Mouse (Mus musculus) midbrain, embryonic 10.5 days (tissue): ENCODE results near the gene H2-M3. TPM values are rescaled to one million over a fixed set of nuclear protein-coding genes. Genes with fewer than 3 reads are reported as not detected.
"Not testable (repeated sequence)": the region's sequence is repeated elsewhere in the genome, so short reads cannot be mapped to it uniquely, and the experiment has no call there.

Experiments
- DNase-seq: peaks from one replicate; pipeline ENCODE4 v3.0.0-alpha.2; 2017; ENCODE audit warnings: low spot score
- H3K27ac ChIP-seq: fragments of 300-500 bp; sonication (generic); replicated peaks from 2 replicates; pipeline ENCODE4 v1.5.1; 2016; ENCODE audit warnings: mild to moderate bottlenecking
- H3K27me3 ChIP-seq: fragments of 300-500 bp; sonication (generic); 2 replicates; pipeline ENCODE4 v1.6.1; 2016; ENCODE audit warnings: low read depth, mild to moderate bottlenecking; ENCODE audit not compliant: poor library complexity, severe bottlenecking
- H3K36me3 ChIP-seq: fragments of 300-500 bp; sonication (generic); 2 replicates; pipeline ENCODE4 v1.6.1; 2016; ENCODE audit warnings: mild to moderate bottlenecking, moderate library complexity
- H3K4me1 ChIP-seq: fragments of 300-500 bp; sonication (generic); 2 replicates; pipeline ENCODE4 v1.6.1; 2016
- H3K4me3 ChIP-seq: fragments of 300-500 bp; sonication (generic); 2 replicates; pipeline ENCODE4 v1.5.1; 2016; ENCODE audit warnings: mild to moderate bottlenecking, moderate library complexity
- H3K9me3 ChIP-seq: fragments of 300-500 bp; sonication (generic); replicated peaks from 2 replicates; pipeline ENCODE4 v1.6.1; 2016; ENCODE audit warnings: mild to moderate bottlenecking
- WGBS: fragments of 180-500 bp; shearing (Covaris S2); methylation state at CpG from one replicate; pipeline ENCODE4 v1.1.7; 2016; 5-methylcytosine and 5-hydroxymethylcytosine counted together
- polyA plus RNA-seq: library from polyadenylated mRNA; unstranded; fragments of >200 nt; fragmentation: Nextera tagmentation; extraction: Ambion mirVana; gene quantifications from 2 replicates; pipeline ENCODE4 v1.2.1, GENCODE M21; 2016

Gene H2-M3
- 1.8 and 2.1 TPM in 2 replicates for polyA plus RNA-seq

GRCm38 (mm10) chr17:37270058-37270701 lies at the start of gene H2-M3:
H2-M3 (plus strand) TSS chr17:37270220.
- Histone ChIP-seq H3K27ac (no peak within 1 kb of the TSS), H3K9me3 (no peaks in the 10 kb centered on the region), H3K4me3 (peak within 1 kb of the TSS; percentile 61), H3K36me3 (no peaks in the 10 kb centered on the region), H3K27me3 (no peaks in the 10 kb centered on the region; the same call in 1 of the 2 replicates), H3K4me1 (peaks cover 6% of the 10 kb centered on the region)
- 5% methylated on average over 26 of the region's 26 CpGs for WGBS
- peak; percentile 81 for DNase-seq

DNA sequence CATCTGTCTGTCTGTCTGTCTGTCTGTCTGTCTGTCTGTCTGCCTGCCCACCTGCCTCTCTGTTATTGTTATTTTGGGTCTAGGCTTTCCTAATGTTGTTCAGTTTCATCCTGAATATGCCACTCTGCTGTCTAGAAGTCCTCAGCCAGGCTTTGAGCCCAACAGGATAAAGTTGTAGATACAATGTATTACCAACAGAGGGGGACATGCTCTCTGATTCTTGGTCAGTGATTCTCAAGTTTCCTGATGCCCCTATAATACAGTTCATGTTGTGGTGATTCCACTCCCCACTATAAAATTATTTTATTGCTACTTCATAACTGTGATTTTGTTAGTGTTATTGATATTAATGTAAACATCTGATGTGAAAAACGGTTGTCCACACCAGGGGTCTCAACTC lies 48.1 kb upstream of the H2-M3 start:
- peaks cover 9% of the 10 kb centered on the region; the same call in 1 of the 2 replicates for H3K9me3 ChIP-seq
- H3K27me3 ChIP-seq, result no peaks in the 10 kb centered on the region
- no peak overlapping the region for H3K27ac ChIP-seq
- no peak for DNase-seq
- WGBS, result 27% methylated on average over 1 of the region's 1 CpGs
- H3K4me1 ChIP-seq, result no peaks in the 10 kb centered on the region
- no peak overlapping the region for H3K4me3 ChIP-seq
- no peaks in the 10 kb centered on the region for H3K36me3 ChIP-seq

- H3K27ac ChIP-seq, H3K27me3 ChIP-seq, DNase-seq, H3K4me1 ChIP-seq, H3K4me3 ChIP-seq, H3K36me3 ChIP-seq, H3K9me3 ChIP-seq: not testable (repeated sequence)
- WGBS, result 90% methylated on average over 2 of the region's 2 CpGs
These were observed 32.8 kb upstream of the H2-M3 start, which contains the start of gene Olfr97 for GRCm38 (mm10) chr17:37237230-37237629. Olfr97 (minus strand) TSS chr17:37237330.

DNA sequence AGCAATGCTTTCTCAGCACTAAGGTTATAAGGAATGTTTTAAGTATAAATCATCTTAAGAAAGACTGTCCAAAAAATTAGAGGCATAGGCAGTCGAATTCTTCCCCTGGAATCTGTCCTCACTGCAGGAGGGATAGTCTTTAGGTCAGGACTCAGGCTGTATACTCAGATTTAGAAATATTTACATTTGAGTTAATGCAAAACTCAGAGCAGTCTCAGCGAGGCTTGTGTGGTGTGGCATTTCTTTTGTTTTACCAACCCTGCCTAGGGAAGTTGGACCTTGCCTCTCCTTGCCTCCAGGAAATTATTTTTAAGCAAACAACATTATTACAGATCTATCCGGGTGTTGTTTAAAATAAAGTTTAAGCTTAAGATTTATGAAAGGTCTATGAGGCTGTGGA lies 27.8 kb upstream of the H2-M3 start:
- H3K27me3 ChIP-seq, result no peaks in the 10 kb centered on the region
- DNase-seq, result no peak

GRCm38 (mm10) chr17:37246715-37247114 lies 23.3 kb upstream of the H2-M3 start:
- WGBS, result 32% methylated on average over 5 of the region's 5 CpGs
- Histone ChIP-seq H3K36me3 (no peaks in the 10 kb centered on the region), H3K27me3 (no peaks in the 10 kb centered on the region), H3K4me3 (no peak overlapping the region), H3K4me1 (no peaks in the 10 kb centered on the region), H3K9me3 (no peaks in the 10 kb centered on the region), H3K27ac (no peak overlapping the region)
- peak; percentile 13 for DNase-seq

More for the DNA sequence above, 27.8 kb upstream of the H2-M3 start:
- Histone ChIP-seq H3K27ac (no peak overlapping the region), H3K36me3 (no peaks in the 10 kb centered on the region), H3K4me3 (no peak overlapping the region), H3K9me3 (peaks cover 6% of the 10 kb centered on the region; the same call in 1 of the 2 replicates), H3K4me1 (no peaks in the 10 kb centered on the region)
- 69% methylated on average over 3 of the region's 3 CpGs for WGBS

DNA sequence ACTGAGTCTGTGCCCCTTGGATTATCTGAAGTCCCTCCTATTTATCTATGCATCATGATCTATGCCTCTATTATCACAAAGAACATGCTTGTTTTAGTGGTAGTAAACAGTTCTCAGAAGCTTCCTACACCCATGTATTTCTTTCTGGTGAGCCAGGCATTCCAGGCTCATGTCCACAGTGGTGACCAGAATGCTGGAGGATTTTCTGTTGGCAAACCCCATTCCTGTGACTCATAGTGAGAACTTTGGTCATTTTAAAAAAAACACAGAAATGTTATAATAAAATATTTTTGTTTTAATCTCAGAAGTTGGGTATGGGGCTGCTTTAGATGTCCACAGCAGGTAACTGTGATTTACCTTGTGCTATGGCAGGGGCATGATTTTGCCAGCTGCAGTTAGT lies 20.6 kb upstream of the H2-M3 start:
- no peaks in the 10 kb centered on the region for H3K27me3 ChIP-seq
- no peak for DNase-seq
- no peaks in the 10 kb centered on the region for H3K9me3 ChIP-seq
- H3K4me3 ChIP-seq, result no peak overlapping the region
- no peaks in the 10 kb centered on the region for H3K4me1 ChIP-seq
- H3K36me3 ChIP-seq, result no peaks in the 10 kb centered on the region
- no peak overlapping the region for H3K27ac ChIP-seq

GRCm38 (mm10) chr17:37250544-37250943 lies 19.5 kb upstream of the H2-M3 start:
- Histone ChIP-seq H3K4me1 (no peaks in the 10 kb centered on the region), H3K4me3 (no peak overlapping the region), H3K36me3 (no peaks in the 10 kb centered on the region), H3K27ac (no peak overlapping the region), H3K9me3 (no peaks in the 10 kb centered on the region), H3K27me3 (no peaks in the 10 kb centered on the region)
- WGBS, result 10% methylated on average over 1 of the region's 1 CpGs
- no peak for DNase-seq

DNA sequence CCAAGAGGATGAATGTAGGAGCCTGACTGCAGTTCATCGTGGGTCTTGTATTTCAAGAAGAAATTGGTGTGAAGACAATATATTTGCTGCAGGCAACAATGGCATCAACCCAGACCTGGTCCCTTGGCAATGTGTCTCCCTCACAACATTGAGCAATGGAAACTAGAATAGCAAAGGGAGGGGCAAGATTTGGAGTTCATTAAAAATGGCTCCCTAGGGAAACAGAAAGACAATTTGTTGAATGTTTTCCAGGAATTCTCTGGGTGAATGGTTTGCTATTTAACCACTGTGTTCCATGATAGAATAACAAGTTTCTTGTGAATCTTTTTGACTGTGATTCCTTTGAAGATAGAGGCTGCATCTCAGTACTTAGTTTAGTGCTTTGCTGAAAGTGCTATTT lies 6.4 kb upstream of the H2-M3 start, which contains the start of gene Olfr98:
Gene Olfr98, minus strand, starts transcription at position 124 of the 400 bp plus-strand sequence.
- H3K4me3 ChIP-seq, result no peak within 1 kb of the TSS
- H3K9me3 ChIP-seq, result no peaks in the 10 kb centered on the region
- 77% methylated on average over 1 of the region's 1 CpGs for WGBS
- H3K27me3 ChIP-seq, result no peaks in the 10 kb centered on the region
- no peak for DNase-seq
- no peak within 1 kb of the TSS for H3K27ac ChIP-seq
- no peaks in the 10 kb centered on the region for H3K4me1 ChIP-seq
- H3K36me3 ChIP-seq, result no peaks in the 10 kb centered on the region

DNA sequence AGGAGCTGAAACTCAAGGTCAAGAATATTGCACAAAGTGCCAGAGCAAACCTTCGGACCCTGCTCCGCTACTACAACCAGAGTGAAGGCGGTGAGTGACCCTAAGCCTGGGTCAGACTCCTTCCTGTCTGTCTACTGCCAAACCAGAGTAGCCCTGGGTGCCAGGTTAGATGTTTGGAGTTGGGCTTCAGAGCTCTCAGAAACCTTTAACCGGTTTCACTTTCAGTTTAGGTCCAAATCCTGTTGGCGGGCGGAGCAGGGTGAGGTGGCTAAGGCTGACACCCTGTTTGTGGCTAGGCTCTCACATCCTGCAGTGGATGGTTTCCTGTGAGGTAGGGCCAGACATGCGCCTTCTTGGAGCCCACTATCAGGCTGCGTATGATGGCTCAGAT lies 677 bp downstream of the H2-M3 start:
- no peaks in the 10 kb centered on the region for H3K9me3 ChIP-seq
- no peak overlapping the region for H3K27ac ChIP-seq
- peak overlapping the region; percentile 61 for H3K4me3 ChIP-seq
- DNase-seq, result peak; percentile 14
- H3K36me3 ChIP-seq, result no peaks in the 10 kb centered on the region
- H3K27me3 ChIP-seq, result no peaks in the 10 kb centered on the region; the same call in 1 of the 2 replicates
- peaks cover 6% of the 10 kb centered on the region for H3K4me1 ChIP-seq
- 63% methylated on average over 8 of the region's 8 CpGs for WGBS

GRCm38 (mm10) chr17:37275626-37276248 lies 5.7 kb downstream of the H2-M3 start:
- Histone ChIP-seq H3K4me3 (no peak overlapping the region), H3K27me3 (no peaks in the 10 kb centered on the region; the same call in 1 of the 2 replicates), H3K36me3 (no peaks in the 10 kb centered on the region), H3K27ac (no peak overlapping the region), H3K9me3 (no peaks in the 10 kb centered on the region), H3K4me1 (peaks cover under 1% of the 10 kb centered on the region; the same call in 1 of the 2 replicates)
- WGBS, result 87% methylated on average over 2 of the region's 2 CpGs
- DNase-seq, result no peak

- no peaks in the 10 kb centered on the region for H3K9me3 ChIP-seq
- H3K27ac ChIP-seq, result no peak overlapping the region
- H3K27me3 ChIP-seq, result no peaks in the 10 kb centered on the region
- H3K4me1 ChIP-seq, result no peaks in the 10 kb centered on the region
- no peak overlapping the region for H3K4me3 ChIP-seq
- DNase-seq, result no peak
- H3K36me3 ChIP-seq, result no peaks in the 10 kb centered on the region
These were observed 6.6 kb downstream of the H2-M3 start for GRCm38 (mm10) chr17:37276573-37276972.

- Histone ChIP-seq H3K27me3 (no peaks in the 10 kb centered on the region), H3K27ac (no peak overlapping the region), H3K4me3 (no peak overlapping the region), H3K4me1 (no peaks in the 10 kb centered on the region), H3K9me3 (no peaks in the 10 kb centered on the region), H3K36me3 (no peaks in the 10 kb centered on the region)
- no peak for DNase-seq
- 84% methylated on average over 1 of the region's 1 CpGs for WGBS
These were observed 10.3 kb downstream of the H2-M3 start for GRCm38 (mm10) chr17:37280331-37280730.

- no peak for DNase-seq
- WGBS, result 76% methylated on average over 1 of the region's 1 CpGs
- Histone ChIP-seq H3K9me3 (no peaks in the 10 kb centered on the region), H3K4me1 (no peaks in the 10 kb centered on the region), H3K27ac (no peak within 1 kb of the TSS), H3K36me3 (no peaks in the 10 kb centered on the region), H3K4me3 (no peak within 1 kb of the TSS), H3K27me3 (no peaks in the 10 kb centered on the region)
These were observed 13.3 kb downstream of the H2-M3 start, which contains the start of gene Olfr99 for GRCm38 (mm10) chr17:37283360-37283759. Olfr99 (minus strand) TSS chr17:37283460.
